ENCODE assay signal across 23 mouse cellular contexts in genomic region chr8:121342931-121343330, GRCm38 (mm10).
DNase-seq lines count a peak whose midpoint lies in the region; ATAC-seq lines count a peak whose summit lies in the region.
"Had no signal": no experiment of that assay in that cellular context is flagged by ENCODE, and none has a peak within 500 bp of the region (broad histone marks: within the 10 kb centered on the region; RNA-seq: fewer than 3 reads in every experiment).

No protein-coding gene starts in this region.

- peak; percentile 33 for ATAC-seq in kidney, embryonic 15.5 days (replicated peaks; ENCODE audit: low FRiP score)
- ATAC-seq: activated CD4-positive, CD25-positive, alpha-beta regulatory T cell, adult 4 months; CD4-positive, CD25-positive, alpha-beta regulatory T cell, adult 4 months; forebrain, embryonic 14.5 days had no signal

- H3K36me3 ChIP-seq in kidney, embryonic 15.5 days, result no peaks in the 10 kb centered on the region
- H3K36me3 ChIP-seq: hindbrain, embryonic 12.5 days; liver, embryonic 13.5 days; lung, embryonic 15.5 days had no signal

- peak overlapping the region; percentile 79 for H3K27ac ChIP-seq in kidney, embryonic 15.5 days
- H3K27ac ChIP-seq: hindbrain, embryonic 12.5 days; liver, embryonic 13.5 days; lung, embryonic 15.5 days; macrophage had no signal

- peak overlapping the region; percentile 13; the same call in 1 of the 2 replicates for H3K4me2 ChIP-seq in kidney, embryonic 15.5 days
- H3K4me2 ChIP-seq: hindbrain, embryonic 12.5 days; liver, embryonic 13.5 days; lung, embryonic 15.5 days; midbrain, embryonic 11.5 days had no signal

- DNase-seq in embryo, embryonic 10 days (ENCODE audit: low spot score), result peak; percentile 25
- DNase-seq in embryo, embryonic 9.5 days (ENCODE audit: extremely low spot score), result no peak
- DNase-seq in kidney, postnatal 36 days, result no peak
- DNase-seq in 3T3-L1 (ENCODE audit: low read depth, low spot score), result peak; percentile 10
- peak; percentile 7 for DNase-seq in fibroblast of lung, adult 2 months (ENCODE audit: low read depth)
- no peak for DNase-seq in cerebellum, postnatal 4 days (ENCODE audit: low spot score in 2 of 2)
- no peak for DNase-seq in left cerebral cortex, postnatal 4 days
- DNase-seq: adrenal gland, postnatal 14 days; cerebellum, adult 11 months; cerebellum, postnatal 14 days; gastrocnemius, postnatal 10 days; heart, adult 18-20 months; kidney, adult 8-10 months; liver, embryonic 13.5 days; thymus, adult 2 months had no signal

- H3K27me3 ChIP-seq in kidney, embryonic 15.5 days, result 0 out of 2 replicates have a peak, but pooled peaks cover 3% of the 10 kb centered on the region
- H3K27me3 ChIP-seq: liver, embryonic 13.5 days had no signal

- no peaks in the 10 kb centered on the region for H3K9me3 ChIP-seq in kidney, embryonic 15.5 days (replicated peaks)
- H3K9me3 ChIP-seq: hindbrain, embryonic 12.5 days; liver, embryonic 13.5 days; lung, embryonic 15.5 days had no signal

- intact Hi-C loops in left cerebral cortex, postnatal 4 days (cut with DNase I), result no loop called here

- H3K4me3 ChIP-seq in kidney, embryonic 15.5 days (replicated peaks), result no peak overlapping the region
- H3K4me3 ChIP-seq: hindbrain, embryonic 12.5 days; liver, embryonic 13.5 days; lung, embryonic 15.5 days had no signal

- peaks cover 61% of the 10 kb centered on the region for H3K4me1 ChIP-seq in kidney, embryonic 15.5 days

- 15% methylated on average over 13 of the region's 13 CpGs for WGBS in kidney, embryonic 15.5 days

- H3K9ac ChIP-seq in kidney, embryonic 15.5 days, result no peak overlapping the region
- H3K9ac ChIP-seq: hindbrain, embryonic 12.5 days; liver, embryonic 13.5 days; lung, embryonic 15.5 days had no signal

Comparison
In these comparisons a context has a peak if more than half of its experiments do, and no peak if none do; other contexts are left out.
1. DNase-seq: peak in embryo, embryonic 10 days (single experiment), 3T3-L1 (single experiment) and fibroblast of lung, adult 2 months (single experiment); none in embryo, embryonic 9.5 days (single experiment), kidney, postnatal 36 days (0 of 2), cerebellum, postnatal 4 days (0 of 2) and left cerebral cortex, postnatal 4 days (single experiment).